In the genomic region with DNA sequence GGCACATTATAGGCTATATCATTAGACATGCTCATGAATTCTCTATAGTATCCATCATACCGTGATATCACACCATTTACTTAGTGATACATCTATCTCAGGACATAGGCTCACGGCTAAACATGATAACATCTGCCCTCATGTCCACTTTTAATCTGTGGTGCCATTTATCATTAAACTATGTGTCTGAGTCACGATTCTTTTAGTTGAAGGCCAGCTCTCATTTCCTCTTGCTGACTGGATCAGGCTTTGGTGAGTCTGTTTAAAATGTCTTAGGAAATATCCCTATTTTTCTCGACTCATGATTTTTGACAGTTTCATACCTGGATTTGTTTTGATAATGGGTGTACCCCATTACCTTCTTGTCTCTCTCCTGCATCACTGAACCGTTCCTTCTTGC, we compare ENCODE assay signal across 8 mouse cellular contexts. TPM values are rescaled to one million over a fixed set of nuclear protein-coding genes. Genes with fewer than 3 reads are reported as not detected.
DNase-seq lines count a peak whose midpoint lies in the region; ATAC-seq lines count a peak whose summit lies in the region.

Gene Hcfc2, plus strand, starts transcription at position 205 of the 400 bp plus-strand sequence.

- H3K9ac ChIP-seq in forebrain, embryonic 15.5 days (replicated peaks), result no peak within 1 kb of the TSS
- H3K9ac ChIP-seq in hindbrain, embryonic 12.5 days, result no peak within 1 kb of the TSS
- no peak within 1 kb of the TSS for H3K9ac ChIP-seq in liver, embryonic 16.5 days (ENCODE audit: low read depth, low read length)

- no peaks in the 10 kb centered on the region for H3K36me3 ChIP-seq in forebrain, embryonic 15.5 days
- no peaks in the 10 kb centered on the region for H3K36me3 ChIP-seq in hindbrain, embryonic 12.5 days
- no peaks in the 10 kb centered on the region for H3K36me3 ChIP-seq in liver, embryonic 16.5 days (ENCODE audit: control insufficient read depth, insufficient read depth)

- H3K4me2 ChIP-seq in forebrain, embryonic 15.5 days (replicated peaks), result no peak within 1 kb of the TSS
- no peak within 1 kb of the TSS for H3K4me2 ChIP-seq in hindbrain, embryonic 12.5 days (replicated peaks)
- H3K4me2 ChIP-seq in liver, embryonic 16.5 days (ENCODE audit: low read depth, low read length), result no peak within 1 kb of the TSS

- ATAC-seq in forebrain, embryonic 15.5 days (replicated peaks), result no peak
- ATAC-seq in hindbrain, embryonic 12.5 days (ENCODE audit: low FRiP score), result no peak
- no peak for ATAC-seq in liver, embryonic 16.5 days (ENCODE audit: low read depth)
- ATAC-seq in erythroblast, adult 5-6 weeks (replicated peaks; ENCODE audit: low FRiP score, poor library complexity, severe bottlenecking), result no peak

- no peaks in the 10 kb centered on the region for H3K9me3 ChIP-seq in forebrain, embryonic 15.5 days
- no peaks in the 10 kb centered on the region for H3K9me3 ChIP-seq in hindbrain, embryonic 12.5 days (replicated peaks)
- H3K9me3 ChIP-seq in liver, embryonic 16.5 days (replicated peaks; ENCODE audit: control insufficient read depth, low read length), result no peaks in the 10 kb centered on the region

- peaks cover 15% of the 10 kb centered on the region for H3K4me1 ChIP-seq in forebrain, embryonic 15.5 days
- peaks cover 14% of the 10 kb centered on the region for H3K4me1 ChIP-seq in hindbrain, embryonic 12.5 days
- peaks cover 19% of the 10 kb centered on the region for H3K4me1 ChIP-seq in liver, embryonic 16.5 days (ENCODE audit: control insufficient read depth, low read depth, low read length)

- no peak within 1 kb of the TSS for H3K4me3 ChIP-seq in forebrain, embryonic 15.5 days
- H3K4me3 ChIP-seq in hindbrain, embryonic 12.5 days, result no peak within 1 kb of the TSS
- H3K4me3 ChIP-seq in liver, embryonic 16.5 days (ENCODE audit: low read depth, low read length), result no peak within 1 kb of the TSS

- no peak within 1 kb of the TSS for H3K27ac ChIP-seq in forebrain, embryonic 15.5 days (replicated peaks)
- H3K27ac ChIP-seq in hindbrain, embryonic 12.5 days, result no peak within 1 kb of the TSS
- H3K27ac ChIP-seq in liver, embryonic 16.5 days (ENCODE audit: low read length), result peak within 1 kb of the TSS; percentile 39; the same call in 1 of the 2 replicates

- 84% methylated on average over 5 of the region's 5 CpGs for WGBS in forebrain, embryonic 15.5 days
- 81% methylated on average over 5 of the region's 5 CpGs for WGBS in hindbrain, embryonic 12.5 days
- WGBS in liver, embryonic 16.5 days (ENCODE audit: insufficient replicate concordance), result 25% methylated on average over 5 of the region's 5 CpGs

- DNase-seq in urinary bladder, adult 2 months (ENCODE audit: low spot score), result no peak
- no peak for DNase-seq in urinary bladder, postnatal 36 days (ENCODE audit: low spot score in 2 of 2)
- no peak for DNase-seq in retina, postnatal 1 day
- DNase-seq in lung, postnatal 25 days (ENCODE audit: low spot score), result no peak

- H3K27me3 ChIP-seq in forebrain, embryonic 15.5 days, result no peaks in the 10 kb centered on the region
- H3K27me3 ChIP-seq in hindbrain, embryonic 12.5 days, result no peaks in the 10 kb centered on the region
- H3K27me3 ChIP-seq in liver, embryonic 16.5 days (ENCODE audit: control insufficient read depth, insufficient read depth, low read depth, low read length), result peaks cover 3% of the 10 kb centered on the region

RNA-seq across cellular contexts. Expression of gene Hcfc2, which starts in this region (rescaled TPM):
- polyA plus RNA-seq in urinary bladder, adult 2 months (2012; rRNA removed), result 19.9 and 21.6 TPM in 2 replicates
- polyA plus RNA-seq in forebrain, embryonic 15.5 days (2015; fragmentation: Nextera tagmentation; extraction: Ambion mirVana), result 51.4 and 54.7 TPM in 2 replicates
- 49.0 and 50.1 TPM in 2 replicates for polyA plus RNA-seq in hindbrain, embryonic 12.5 days (2016; fragmentation: Nextera tagmentation; extraction: Ambion mirVana)
- 13.6 and 13.9 TPM in 2 replicates for polyA plus RNA-seq in liver, embryonic 16.5 days (2015; fragmentation: Nextera tagmentation; extraction: Ambion mirVana)
- 4.2 and 7.9 TPM in 2 replicates for total RNA-seq in erythroblast, adult 5-6 weeks (2015; ENCODE audit: low replicate concordance)
- total RNA-seq in erythroblast, adult 5-6 weeks (2017; ENCODE audit: low replicate concordance), result 7.0 and 9.9 TPM in 2 replicates
